Mouse (Mus musculus): ENCODE measurements at regions not wholly inside any gene's neighbourhood (a gene's known extent, or its start where the extent isn't known, plus 50 kb on each side); places are given as distances from the start of the nearest gene placed in this dataset.

- TF ChIP-seq CTCF (IDR thresholded peaks at IDR 0.05; ENCODE audit: control insufficient read depth, insufficient read depth, insufficient read length) (no peak), CEBPB (IDR thresholded peaks at IDR 0.05; ENCODE audit: low read depth) (no peak), MAX (IDR thresholded peaks at IDR 0.05) (no peak)
Measured at GRCm38 (mm10) chr6:112108651-112109050, 164.9 kb upstream of the Lmcd1 start.

Measured in C2C12 (cell line).